Mouse (Mus musculus): ENCODE data around the gene Mzf1. TPM values are rescaled to one million over a fixed set of nuclear protein-coding genes. Genes with fewer than 3 reads are reported as not detected.
A peak's percentile ranks its signal among the peaks of the same experiment; 100 is the strongest.

Mzf1 gene
- total RNA-seq, 2 experiments from 2014 or later, result 0.47 to 3.9 TPM

GRCm38 (mm10) chr7:13009143-13010004 is 45.2 kb downstream of the Mzf1 start:
- ATAC-seq (replicated peaks; ENCODE audit: low FRiP score, low TSS enrichment, poor library complexity, severe bottlenecking), result peak; percentile 94

- ATAC-seq (replicated peaks; ENCODE audit: low FRiP score, low TSS enrichment, poor library complexity, severe bottlenecking), result no peak
Observed at GRCm38 (mm10) chr7:13007341-13008092, 47.0 kb downstream of the Mzf1 start.

GRCm38 (mm10) chr7:13006531-13006930 is 48.0 kb downstream of the Mzf1 start:
- ATAC-seq (replicated peaks; ENCODE audit: low FRiP score, low TSS enrichment, poor library complexity, severe bottlenecking), result no peak

- ATAC-seq (replicated peaks; ENCODE audit: low FRiP score, low TSS enrichment, poor library complexity, severe bottlenecking), result no peak
Observed at GRCm38 (mm10) chr7:13006011-13006410, 48.6 kb downstream of the Mzf1 start.

- ATAC-seq (replicated peaks; ENCODE audit: low FRiP score, low TSS enrichment, poor library complexity, severe bottlenecking), result no peak
Observed at GRCm38 (mm10) chr7:13003380-13003779, 51.2 kb downstream of the Mzf1 start.

- ATAC-seq (replicated peaks; ENCODE audit: low FRiP score, low TSS enrichment, poor library complexity, severe bottlenecking), result no peak
Observed at GRCm38 (mm10) chr7:13001584-13001983, 53.0 kb downstream of the Mzf1 start.

GRCm38 (mm10) chr7:12998851-12999250 is 55.7 kb downstream of the Mzf1 start, which contains the start of gene Trim28:
Gene Trim28 (plus strand): TSS chr7:12999114.
- no peak for ATAC-seq (replicated peaks; ENCODE audit: low FRiP score, low TSS enrichment, poor library complexity, severe bottlenecking)

GRCm38 (mm10) chr7:12998053-12998452 is 56.5 kb downstream of the Mzf1 start, which contains the start of gene Slc27a5:
Gene Slc27a5 (minus strand): TSS chr7:12998192.
- no peak for ATAC-seq (replicated peaks; ENCODE audit: low FRiP score, low TSS enrichment, poor library complexity, severe bottlenecking)

- no peak for ATAC-seq (replicated peaks; ENCODE audit: low FRiP score, low TSS enrichment, poor library complexity, severe bottlenecking)
Observed at GRCm38 (mm10) chr7:12997230-12997629, 57.3 kb downstream of the Mzf1 start.

- no peak for ATAC-seq (replicated peaks; ENCODE audit: low FRiP score, low TSS enrichment, poor library complexity, severe bottlenecking)
Observed at GRCm38 (mm10) chr7:12995862-12996261, 58.7 kb downstream of the Mzf1 start.

- ATAC-seq (replicated peaks; ENCODE audit: low FRiP score, low TSS enrichment, poor library complexity, severe bottlenecking), result no peak
Observed at GRCm38 (mm10) chr7:12993148-12993547, 61.4 kb downstream of the Mzf1 start.

Other genes with a start within 250 kb of the Mzf1 start
- gene Zfp329, start 235.9 kb downstream of the Mzf1 start, total RNA-seq (2014; fragmentation: Nextera tagmentation), result 12.3 and 14.0 TPM in 2 replicates
- 7.8 TPM in 2 replicates for gene Zfp329, start 235.9 kb downstream of the Mzf1 start, total RNA-seq (2017)
- gene Zfp110, start 220.0 kb downstream of the Mzf1 start, total RNA-seq (2014; fragmentation: Nextera tagmentation), result 26.7 and 30.6 TPM in 2 replicates
- 38.0 and 38.1 TPM in 2 replicates for gene Zfp110, start 220.0 kb downstream of the Mzf1 start, total RNA-seq (2017)
- 3.2 and 6.2 TPM in 2 replicates for gene Zfp128, start 173.6 kb downstream of the Mzf1 start, total RNA-seq (2014; fragmentation: Nextera tagmentation)
- 3.3 and 4.0 TPM in 2 replicates for gene Zfp128, start 173.6 kb downstream of the Mzf1 start, total RNA-seq (2017)
- 13.3 and 18.7 TPM in 2 replicates for gene Zscan22, start 156.9 kb downstream of the Mzf1 start, total RNA-seq (2014; fragmentation: Nextera tagmentation)
- 5.7 and 7.1 TPM in 2 replicates for gene Zscan22, start 156.9 kb downstream of the Mzf1 start, total RNA-seq (2017)
- gene Rps5, start 132.5 kb downstream of the Mzf1 start, total RNA-seq (2014; fragmentation: Nextera tagmentation), result 3,241 and 3,814 TPM in 2 replicates
- 1,950 and 2,335 TPM in 2 replicates for gene Rps5, start 132.5 kb downstream of the Mzf1 start, total RNA-seq (2017)
- gene Rnf225, start 127.3 kb downstream of the Mzf1 start, total RNA-seq (2014; fragmentation: Nextera tagmentation), result 0.77 and 1.2 TPM in 2 replicates
- 1.6 TPM in 1 of 2 replicates, not detected in the other for gene Rnf225, start 127.3 kb downstream of the Mzf1 start, total RNA-seq (2017)
- gene Zfp324, start 88.9 kb downstream of the Mzf1 start, total RNA-seq (2014; fragmentation: Nextera tagmentation), result 3.7 and 4.3 TPM in 2 replicates
- gene Zfp324, start 88.9 kb downstream of the Mzf1 start, total RNA-seq (2017), result 3.1 and 7.7 TPM in 2 replicates
- 6.1 and 9.0 TPM in 2 replicates for gene Zfp446, start 76.9 kb downstream of the Mzf1 start, total RNA-seq (2014; fragmentation: Nextera tagmentation)
- gene Zfp446, start 76.9 kb downstream of the Mzf1 start, total RNA-seq (2017), result 1.6 and 1.9 TPM in 2 replicates
- not detected in 2 replicates for gene Slc27a5, start 56.6 kb downstream of the Mzf1 start, total RNA-seq (2014; fragmentation: Nextera tagmentation)
- gene Slc27a5, start 56.6 kb downstream of the Mzf1 start, total RNA-seq (2017), result not detected in 2 replicates
- gene Trim28, start 55.6 kb downstream of the Mzf1 start, total RNA-seq (2014; fragmentation: Nextera tagmentation), result 654 and 831 TPM in 2 replicates
- 556 and 566 TPM in 2 replicates for gene Trim28, start 55.6 kb downstream of the Mzf1 start, total RNA-seq (2017)
- 14.0 and 30.8 TPM in 2 replicates for gene Zbtb45, start 44.7 kb downstream of the Mzf1 start, total RNA-seq (2014; fragmentation: Nextera tagmentation)
- gene Zbtb45, start 44.7 kb downstream of the Mzf1 start, total RNA-seq (2017), result 5.1 and 9.2 TPM in 2 replicates
- 159 and 192 TPM in 2 replicates for gene Chmp2a, start 20.0 kb downstream of the Mzf1 start, total RNA-seq (2014; fragmentation: Nextera tagmentation)
- gene Chmp2a, start 20.0 kb downstream of the Mzf1 start, total RNA-seq (2017), result 142 and 150 TPM in 2 replicates
- gene Ube2m, start 16.5 kb downstream of the Mzf1 start, total RNA-seq (2014; fragmentation: Nextera tagmentation), result 222 and 267 TPM in 2 replicates
- gene Ube2m, start 16.5 kb downstream of the Mzf1 start, total RNA-seq (2017), result 106 and 110 TPM in 2 replicates
- not detected in 2 replicates for gene Vmn1r85, start 40.4 kb upstream of the Mzf1 start, total RNA-seq (2014; fragmentation: Nextera tagmentation)
- gene Vmn1r85, start 40.4 kb upstream of the Mzf1 start, total RNA-seq (2017), result not detected in 2 replicates
- not detected in 2 replicates for gene Vmn1r86, start 65.2 kb upstream of the Mzf1 start, total RNA-seq (2014; fragmentation: Nextera tagmentation)
- not detected in 2 replicates for gene Vmn1r86, start 65.2 kb upstream of the Mzf1 start, total RNA-seq (2017)
- not detected in 2 replicates for gene Vmn1r87, start 85.4 kb upstream of the Mzf1 start, total RNA-seq (2014; fragmentation: Nextera tagmentation)
- not detected in 2 replicates for gene Vmn1r87, start 85.4 kb upstream of the Mzf1 start, total RNA-seq (2017)
- gene Vmn1r88, start 104.8 kb upstream of the Mzf1 start, total RNA-seq (2014; fragmentation: Nextera tagmentation), result 0.25 TPM in 1 of 2 replicates, not detected in the other
- not detected in 2 replicates for gene Vmn1r88, start 104.8 kb upstream of the Mzf1 start, total RNA-seq (2017)
- not detected in 2 replicates for gene Vmn1r89, start 158.3 kb upstream of the Mzf1 start, total RNA-seq (2014; fragmentation: Nextera tagmentation)
- gene Vmn1r89, start 158.3 kb upstream of the Mzf1 start, total RNA-seq (2017), result not detected in 2 replicates
- gene Lig1, start 222.5 kb upstream of the Mzf1 start, total RNA-seq (2014; fragmentation: Nextera tagmentation), result 164 and 210 TPM in 2 replicates
- gene Lig1, start 222.5 kb upstream of the Mzf1 start, total RNA-seq (2017), result 125 and 135 TPM in 2 replicates
- gene Zswim9, start 224.0 kb upstream of the Mzf1 start, total RNA-seq (2014; fragmentation: Nextera tagmentation), result 5.9 and 6.3 TPM in 2 replicates
- gene Zswim9, start 224.0 kb upstream of the Mzf1 start, total RNA-seq (2017), result 1.7 and 5.9 TPM in 2 replicates

Measured in megakaryocyte-erythroid progenitor cell, adult 5-6 weeks (primary cell).